Mouse (Mus musculus): ENCODE measurements around the gene Arpc5.

DNA sequence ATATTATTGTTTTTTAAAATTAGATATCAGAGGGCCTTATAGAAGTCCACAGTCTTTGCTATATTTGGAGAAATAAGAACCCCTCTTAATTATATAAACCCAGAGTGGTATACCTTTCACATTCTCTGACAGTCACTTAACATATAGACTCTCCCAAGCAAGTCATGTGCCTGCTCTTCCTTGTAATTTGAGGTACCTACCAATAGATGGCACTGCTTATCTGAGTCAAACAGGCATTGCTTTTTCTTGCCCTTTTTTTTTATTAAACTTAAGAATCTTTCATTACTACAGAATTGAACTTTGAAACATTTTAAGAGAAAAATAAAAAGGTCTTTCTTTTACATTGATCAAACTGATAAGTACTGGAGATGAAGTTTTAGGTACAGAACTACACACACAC is 42.1 kb upstream of the Arpc5 start:
- TF ChIP-seq CTCF (IDR thresholded peaks at IDR 0.05; ENCODE audit: borderline replicate concordance, extremely low read depth, insufficient read depth, insufficient read length) (no peak), POLR2A (IDR thresholded peaks at IDR 0.05; ENCODE audit: borderline replicate concordance, extremely low read depth, insufficient read depth, insufficient read length, poor library complexity, severe bottlenecking) (no peak)

Data from brain, embryonic 14.5 days (tissue).